Mouse (Mus musculus): ENCODE results near the gene Nfasc.

DNA sequence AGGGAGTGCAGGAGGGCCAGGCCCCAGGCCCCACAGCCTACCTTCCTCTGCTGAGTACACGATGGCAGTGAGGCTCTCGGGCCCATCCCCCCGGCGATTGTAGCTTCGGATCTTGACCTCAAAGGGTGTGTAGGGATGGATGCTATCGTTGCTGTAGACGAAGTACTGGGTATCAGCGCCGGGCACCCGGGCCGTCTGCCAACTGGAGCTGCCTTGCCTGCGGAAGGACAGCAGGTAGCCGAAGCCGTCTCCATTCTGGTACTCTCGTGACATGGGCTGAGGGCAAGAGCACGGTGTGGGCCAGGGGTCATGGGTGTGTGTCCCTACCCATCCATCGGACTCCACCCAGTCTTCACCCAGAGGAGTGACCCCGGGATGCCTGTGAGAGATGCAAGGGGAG lies 223.0 kb downstream of the Nfasc start:
- TF ChIP-seq CTCF (IDR thresholded peaks at IDR 0.05; ENCODE audit: control insufficient read depth, insufficient read depth, insufficient replicate concordance, low read depth, low read length), result no peak
- no peak for TF ChIP-seq POLR2A (IDR thresholded peaks at IDR 0.05; ENCODE audit: control insufficient read depth, low read depth, low read length)
